Comparison of ENCODE assay signal across 17 mouse cellular contexts in the genomic region with DNA sequence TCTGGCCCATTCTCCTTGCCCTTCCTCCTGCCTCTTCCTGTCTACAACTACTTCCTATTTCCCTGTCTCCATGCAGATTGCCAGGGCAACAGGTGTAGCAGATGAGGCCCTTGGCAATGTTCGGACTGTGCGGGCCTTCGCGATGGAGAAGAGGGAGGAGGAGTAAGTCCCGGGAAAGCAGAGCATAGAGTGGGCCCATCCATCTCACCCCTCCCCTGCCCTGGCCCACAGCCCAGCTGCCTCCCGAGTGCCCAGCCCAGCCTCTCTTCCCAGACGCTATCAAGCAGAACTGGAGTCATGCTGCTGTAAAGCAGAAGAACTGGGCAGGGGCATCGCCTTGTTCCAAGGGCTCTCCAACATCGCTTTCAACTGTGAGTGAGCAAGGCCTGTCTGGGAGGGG. TPM values are rescaled to one million over a fixed set of nuclear protein-coding genes. Genes with fewer than 3 reads are reported as not detected.
DNase-seq lines count a peak whose midpoint lies in the region; ATAC-seq lines count a peak whose summit lies in the region.
"Had no signal": no experiment of that assay in that cellular context is flagged by ENCODE, and none has a peak within 500 bp of the region (broad histone marks: within the 10 kb centered on the region; RNA-seq: fewer than 3 reads in every experiment).

No protein-coding gene starts in this region.

- H3K27me3 ChIP-seq in hindbrain, embryonic 13.5 days, result no peaks in the 10 kb centered on the region
- no peaks in the 10 kb centered on the region for H3K27me3 ChIP-seq in hindbrain, embryonic 11.5 days (ENCODE audit: control insufficient read depth, insufficient read depth, low read length)
- no peaks in the 10 kb centered on the region for H3K27me3 ChIP-seq in midbrain, embryonic 13.5 days
- no peaks in the 10 kb centered on the region for H3K27me3 ChIP-seq in midbrain, embryonic 11.5 days (ENCODE audit: control insufficient read depth, insufficient read depth, low read length)
- no peaks in the 10 kb centered on the region for H3K27me3 ChIP-seq in neural tube, embryonic 15.5 days (replicated peaks)
- H3K27me3 ChIP-seq: kidney, embryonic 15.5 days had no signal

- H3K9me3 ChIP-seq in hindbrain, embryonic 13.5 days, result no peaks in the 10 kb centered on the region
- H3K9me3 ChIP-seq in hindbrain, embryonic 11.5 days (ENCODE audit: control insufficient read depth, low read length), result no peaks in the 10 kb centered on the region
- H3K9me3 ChIP-seq in midbrain, embryonic 13.5 days, result no peaks in the 10 kb centered on the region
- H3K9me3 ChIP-seq in midbrain, embryonic 11.5 days (ENCODE audit: control insufficient read depth, low read length), result no peaks in the 10 kb centered on the region
- no peaks in the 10 kb centered on the region for H3K9me3 ChIP-seq in neural tube, embryonic 15.5 days (replicated peaks)
- H3K9me3 ChIP-seq: kidney, embryonic 15.5 days had no signal

- H3K36me3 ChIP-seq in hindbrain, embryonic 13.5 days, result peaks cover 72% of the 10 kb centered on the region
- no peaks in the 10 kb centered on the region for H3K36me3 ChIP-seq in hindbrain, embryonic 11.5 days (ENCODE audit: control insufficient read depth, insufficient read depth, low read length)
- H3K36me3 ChIP-seq in midbrain, embryonic 13.5 days, result peaks cover 62% of the 10 kb centered on the region
- peaks cover 4% of the 10 kb centered on the region; the same call in 1 of the 2 replicates for H3K36me3 ChIP-seq in midbrain, embryonic 11.5 days (ENCODE audit: control insufficient read depth, insufficient read depth, low read length)
- peaks cover 31% of the 10 kb centered on the region for H3K36me3 ChIP-seq in neural tube, embryonic 15.5 days

- 59% methylated on average over 9 of the region's 9 CpGs for WGBS in hindbrain, embryonic 13.5 days
- 91% methylated on average over 9 of the region's 9 CpGs for WGBS in hindbrain, embryonic 11.5 days
- 84% methylated on average over 9 of the region's 9 CpGs for WGBS in midbrain, embryonic 13.5 days
- 89% methylated on average over 9 of the region's 9 CpGs for WGBS in midbrain, embryonic 11.5 days
- 49% methylated on average over 9 of the region's 9 CpGs for WGBS in neural tube, embryonic 15.5 days

- H3K4me2 ChIP-seq in hindbrain, embryonic 13.5 days, result no peak overlapping the region
- H3K4me2 ChIP-seq in hindbrain, embryonic 11.5 days (replicated peaks; ENCODE audit: low read depth, low read length), result no peak overlapping the region
- H3K4me2 ChIP-seq in midbrain, embryonic 13.5 days (replicated peaks), result no peak overlapping the region
- no peak overlapping the region for H3K4me2 ChIP-seq in midbrain, embryonic 11.5 days
- H3K4me2 ChIP-seq in neural tube, embryonic 15.5 days, result no peak overlapping the region
- H3K4me2 ChIP-seq: kidney, embryonic 15.5 days had no signal

- H3K4me3 ChIP-seq in hindbrain, embryonic 13.5 days, result no peak overlapping the region
- no peak overlapping the region for H3K4me3 ChIP-seq in hindbrain, embryonic 11.5 days (ENCODE audit: low read depth, low read length)
- no peak overlapping the region for H3K4me3 ChIP-seq in midbrain, embryonic 13.5 days (replicated peaks)
- no peak overlapping the region for H3K4me3 ChIP-seq in midbrain, embryonic 11.5 days (ENCODE audit: low read depth, low read length)
- H3K4me3 ChIP-seq in neural tube, embryonic 15.5 days (replicated peaks), result no peak overlapping the region
- H3K4me3 ChIP-seq: kidney, embryonic 15.5 days; layer of hippocampus, adult 2 months; myocyte had no signal

- no peak overlapping the region for H3K9ac ChIP-seq in hindbrain, embryonic 13.5 days
- H3K9ac ChIP-seq in hindbrain, embryonic 11.5 days (ENCODE audit: low read depth, low read length), result no peak overlapping the region
- no peak overlapping the region for H3K9ac ChIP-seq in midbrain, embryonic 13.5 days (replicated peaks)
- H3K9ac ChIP-seq in midbrain, embryonic 11.5 days (ENCODE audit: low read length), result no peak overlapping the region
- H3K9ac ChIP-seq in neural tube, embryonic 15.5 days (replicated peaks), result no peak overlapping the region
- H3K9ac ChIP-seq: kidney, embryonic 15.5 days had no signal

- peak; percentile 70 to 84 for DNase-seq in cerebellum, postnatal 14 days
- DNase-seq in cerebellum, adult 18-20 months, result no peak
- DNase-seq in hindbrain, embryonic 11.5 days (ENCODE audit: low spot score), result no peak
- DNase-seq in midbrain, embryonic 11.5 days (ENCODE audit: low spot score, missing footprints), result no peak
- no peak for DNase-seq in layer of hippocampus, postnatal 10 days (ENCODE audit: low spot score in 2 of 2)
- DNase-seq: cerebellum, adult 11 months; gastrocnemius, postnatal 14 days; liver; lung, adult 2 months; right cerebral cortex, postnatal 14 days; thymus, adult 18-20 months had no signal

- H3K27ac ChIP-seq in hindbrain, embryonic 13.5 days, result no peak overlapping the region
- no peak overlapping the region for H3K27ac ChIP-seq in hindbrain, embryonic 11.5 days (ENCODE audit: low read depth, low read length)
- H3K27ac ChIP-seq in midbrain, embryonic 13.5 days, result no peak overlapping the region
- no peak overlapping the region for H3K27ac ChIP-seq in midbrain, embryonic 11.5 days (ENCODE audit: low read depth, low read length)
- H3K27ac ChIP-seq in neural tube, embryonic 15.5 days (replicated peaks), result no peak overlapping the region
- H3K27ac ChIP-seq: kidney, embryonic 15.5 days; layer of hippocampus, adult 2 months had no signal

- ATAC-seq in hindbrain, embryonic 13.5 days (ENCODE audit: low FRiP score), result peak; percentile 61; the same call in 1 of the 2 replicates
- no peak for ATAC-seq in hindbrain, embryonic 11.5 days (ENCODE audit: low FRiP score)
- 0 out of 2 replicates have a peak, but pooled peaks have one; percentile 36 for ATAC-seq in midbrain, embryonic 13.5 days
- ATAC-seq in midbrain, embryonic 11.5 days (ENCODE audit: low FRiP score), result no peak
- ATAC-seq in neural tube, embryonic 15.5 days (ENCODE audit: low FRiP score), result 0 out of 2 replicates have a peak, but pooled peaks have one; percentile 37

- H3K4me1 ChIP-seq in hindbrain, embryonic 13.5 days (replicated peaks), result peaks cover 12% of the 10 kb centered on the region; the same call in 1 of the 2 replicates
- no peaks in the 10 kb centered on the region for H3K4me1 ChIP-seq in hindbrain, embryonic 11.5 days (replicated peaks; ENCODE audit: control insufficient read depth, insufficient read depth, low read length)
- H3K4me1 ChIP-seq in midbrain, embryonic 13.5 days (replicated peaks), result no peaks in the 10 kb centered on the region
- no peaks in the 10 kb centered on the region for H3K4me1 ChIP-seq in midbrain, embryonic 11.5 days (ENCODE audit: control insufficient read depth, insufficient read depth, low read length)
- peaks cover 6% of the 10 kb centered on the region; the same call in 1 of the 2 replicates for H3K4me1 ChIP-seq in neural tube, embryonic 15.5 days
- H3K4me1 ChIP-seq: kidney, embryonic 15.5 days had no signal

RNA-seq across cellular contexts. Expression of gene Abcb8, which starts 8.5 kb away (rescaled TPM):
- polyA plus RNA-seq in hindbrain, embryonic 13.5 days (2015; fragmentation: Nextera tagmentation; extraction: Ambion mirVana), result 45.7 and 48.7 TPM in 2 replicates
- polyA plus RNA-seq in hindbrain, embryonic 11.5 days (2014; fragmentation: Nextera tagmentation; extraction: Ambion mirVana), result 29.7 and 31.7 TPM in 2 replicates
- 50.2 and 51.5 TPM in 2 replicates for polyA plus RNA-seq in midbrain, embryonic 13.5 days (2015; fragmentation: Nextera tagmentation; extraction: Ambion mirVana)
- 32.5 and 34.1 TPM in 2 replicates for polyA plus RNA-seq in midbrain, embryonic 11.5 days (2014; fragmentation: Nextera tagmentation; extraction: Ambion mirVana)
- polyA plus RNA-seq in neural tube, embryonic 15.5 days (2015; fragmentation: Nextera tagmentation; extraction: Ambion mirVana), result 49.4 and 52.2 TPM in 2 replicates
- total RNA-seq in layer of hippocampus, postnatal 10 days (2021), result 10 to 100 TPM; 40.0 to 53.1 TPM

RNA-seq across cellular contexts. Expression of gene Atg9b, which starts 10.0 kb away (rescaled TPM):
- 0.57 and 0.93 TPM in 2 replicates for polyA plus RNA-seq in hindbrain, embryonic 13.5 days (2015; fragmentation: Nextera tagmentation; extraction: Ambion mirVana)
- polyA plus RNA-seq in hindbrain, embryonic 11.5 days (2014; fragmentation: Nextera tagmentation; extraction: Ambion mirVana), result 0.12 and 0.28 TPM in 2 replicates
- polyA plus RNA-seq in midbrain, embryonic 13.5 days (2015; fragmentation: Nextera tagmentation; extraction: Ambion mirVana), result 0.39 and 0.69 TPM in 2 replicates
- polyA plus RNA-seq in midbrain, embryonic 11.5 days (2014; fragmentation: Nextera tagmentation; extraction: Ambion mirVana), result 0.40 and 0.66 TPM in 2 replicates
- polyA plus RNA-seq in neural tube, embryonic 15.5 days (2015; fragmentation: Nextera tagmentation; extraction: Ambion mirVana), result 4.0 and 4.8 TPM in 2 replicates
- total RNA-seq in layer of hippocampus, postnatal 10 days (2021), result 1 to 10 TPM; 5.0 to 5.2 TPM

RNA-seq across cellular contexts. Expression of gene Asic3, which starts 11.2 kb away (rescaled TPM):
- polyA plus RNA-seq in hindbrain, embryonic 13.5 days (2015; fragmentation: Nextera tagmentation; extraction: Ambion mirVana), result 0.94 and 1.3 TPM in 2 replicates
- polyA plus RNA-seq in hindbrain, embryonic 11.5 days (2014; fragmentation: Nextera tagmentation; extraction: Ambion mirVana), result 0.52 and 0.88 TPM in 2 replicates
- polyA plus RNA-seq in midbrain, embryonic 13.5 days (2015; fragmentation: Nextera tagmentation; extraction: Ambion mirVana), result not detected in 2 replicates
- polyA plus RNA-seq in midbrain, embryonic 11.5 days (2014; fragmentation: Nextera tagmentation; extraction: Ambion mirVana), result 0.30 TPM in 1 of 2 replicates, not detected in the other
- polyA plus RNA-seq in neural tube, embryonic 15.5 days (2015; fragmentation: Nextera tagmentation; extraction: Ambion mirVana), result 1.6 and 2.4 TPM in 2 replicates
- not detected for total RNA-seq in layer of hippocampus, postnatal 10 days (2021)

RNA-seq across cellular contexts. Expression of gene Cdk5, which starts 21.4 kb away (rescaled TPM):
- polyA plus RNA-seq in hindbrain, embryonic 13.5 days (2015; fragmentation: Nextera tagmentation; extraction: Ambion mirVana), result 104 and 106 TPM in 2 replicates
- polyA plus RNA-seq in hindbrain, embryonic 11.5 days (2014; fragmentation: Nextera tagmentation; extraction: Ambion mirVana), result 56.3 and 62.4 TPM in 2 replicates
- 95.9 and 102 TPM in 2 replicates for polyA plus RNA-seq in midbrain, embryonic 13.5 days (2015; fragmentation: Nextera tagmentation; extraction: Ambion mirVana)
- polyA plus RNA-seq in midbrain, embryonic 11.5 days (2014; fragmentation: Nextera tagmentation; extraction: Ambion mirVana), result 52.8 and 58.1 TPM in 2 replicates
- polyA plus RNA-seq in neural tube, embryonic 15.5 days (2015; fragmentation: Nextera tagmentation; extraction: Ambion mirVana), result 113 and 133 TPM in 2 replicates
- 100 to 1,000 TPM; 127 to 133 TPM for total RNA-seq in layer of hippocampus, postnatal 10 days (2021)

RNA-seq across cellular contexts. Expression of gene Slc4a2, which starts 21.7 kb away (rescaled TPM):
- polyA plus RNA-seq in hindbrain, embryonic 13.5 days (2015; fragmentation: Nextera tagmentation; extraction: Ambion mirVana), result 22.5 and 28.5 TPM in 2 replicates
- 14.3 and 17.9 TPM in 2 replicates for polyA plus RNA-seq in hindbrain, embryonic 11.5 days (2014; fragmentation: Nextera tagmentation; extraction: Ambion mirVana)
- 20.1 and 25.4 TPM in 2 replicates for polyA plus RNA-seq in midbrain, embryonic 13.5 days (2015; fragmentation: Nextera tagmentation; extraction: Ambion mirVana)
- polyA plus RNA-seq in midbrain, embryonic 11.5 days (2014; fragmentation: Nextera tagmentation; extraction: Ambion mirVana), result 16.7 and 21.5 TPM in 2 replicates
- 15.3 and 19.1 TPM in 2 replicates for polyA plus RNA-seq in neural tube, embryonic 15.5 days (2015; fragmentation: Nextera tagmentation; extraction: Ambion mirVana)
- total RNA-seq in layer of hippocampus, postnatal 10 days (2021), result 10 to 100 TPM; 22.0 to 33.7 TPM

Comparison
In these comparisons a context has a peak if more than half of its experiments do, and no peak if none do; other contexts are left out.
1. DNase-seq: peak in cerebellum, postnatal 14 days (2 of 2); none in cerebellum, adult 18-20 months (0 of 2), hindbrain, embryonic 11.5 days (single experiment), midbrain, embryonic 11.5 days (single experiment) and layer of hippocampus, postnatal 10 days (0 of 2).
2. ATAC-seq: peak in hindbrain, embryonic 13.5 days (single experiment), midbrain, embryonic 13.5 days (single experiment) and neural tube, embryonic 15.5 days (single experiment); none in hindbrain, embryonic 11.5 days (single experiment) and midbrain, embryonic 11.5 days (single experiment).